Mouse (Mus musculus): ENCODE data around the gene Utp15.

DNA sequence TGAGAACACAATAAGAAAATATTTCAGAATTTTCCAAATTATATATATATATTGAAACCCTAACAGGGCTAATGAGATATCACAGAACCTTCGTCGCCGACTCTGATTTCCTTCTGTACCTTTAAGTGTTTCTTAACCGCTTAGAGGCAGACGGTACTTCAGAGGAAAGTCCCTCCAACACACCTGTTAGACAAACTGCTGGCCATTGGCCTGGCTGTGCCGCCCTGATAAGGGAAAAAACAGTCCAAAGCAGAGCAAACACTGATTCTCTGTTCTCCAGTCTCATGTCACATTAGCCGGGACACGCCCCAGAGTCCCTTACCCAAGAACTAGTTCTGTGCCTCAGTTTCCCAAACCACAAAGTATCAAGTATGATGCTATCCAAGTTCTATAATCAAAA lies 58.5 kb downstream of the Utp15 start:
- TF ChIP-seq CTCF (IDR thresholded peaks at IDR 0.05; ENCODE audit: borderline replicate concordance, control insufficient read depth, extremely low read depth, insufficient read depth, low read length, poor library complexity): no peak
- no peak for TF ChIP-seq POLR2A (IDR thresholded peaks at IDR 0.05; ENCODE audit: control insufficient read depth, extremely low read depth, insufficient read depth, low read length, poor library complexity)
